Mouse (Mus musculus): ENCODE results near the gene Gm26938.

The Gm26938 gene

GRCm38 (mm10) chr5:139812398-139813125 lies 13.6 kb downstream of the Gm26938 start:
- TF ChIP-seq NANOG (IDR thresholded peaks at IDR 0.05; ENCODE audit: borderline replicate concordance, low read length) (no peak), POU5F1 (IDR thresholded peaks at IDR 0.05; ENCODE audit: borderline replicate concordance, low read length) (no peak), CTCF (conservative IDR thresholded peaks at IDR 0.05; ENCODE audit: low read length) (no peak)
- Histone ChIP-seq H3K36me3 (ENCODE audit: insufficient read depth, low read length) (no peaks in the 10 kb centered on the region), H3K4me1 (replicated peaks; ENCODE audit: low read depth, low read length) (peaks cover 36% of the 10 kb centered on the region), H3K4me3 (replicated peaks; ENCODE audit: low read length) (peak overlapping the region; percentile 29), H3K27me3 (ENCODE audit: insufficient read depth, low read length) (peaks cover 20% of the 10 kb centered on the region), H3K9me3 (ENCODE audit: low read length) (no peaks in the 10 kb centered on the region)

GRCm38 (mm10) chr5:139811677-139812397 lies 14.4 kb downstream of the Gm26938 start:
- H3K27me3 ChIP-seq (ENCODE audit: insufficient read depth, low read length): peaks cover 26% of the 10 kb centered on the region
- TF ChIP-seq NANOG (IDR thresholded peaks at IDR 0.05; ENCODE audit: borderline replicate concordance, low read length) (no peak), CTCF (conservative IDR thresholded peaks at IDR 0.05; ENCODE audit: low read length) (no peak), POU5F1 (IDR thresholded peaks at IDR 0.05; ENCODE audit: borderline replicate concordance, low read length) (no peak)
- peaks cover 39% of the 10 kb centered on the region for H3K4me1 ChIP-seq (replicated peaks; ENCODE audit: low read depth, low read length)
- no peaks in the 10 kb centered on the region for H3K9me3 ChIP-seq (ENCODE audit: low read length)
- H3K4me3 ChIP-seq (replicated peaks; ENCODE audit: low read length): no peak overlapping the region
- no peaks in the 10 kb centered on the region for H3K36me3 ChIP-seq (ENCODE audit: insufficient read depth, low read length)

GRCm38 (mm10) chr5:139809397-139809796 lies 16.8 kb downstream of the Gm26938 start:
- H3K4me3 ChIP-seq (replicated peaks; ENCODE audit: low read length): no peak overlapping the region
- TF ChIP-seq POU5F1 (IDR thresholded peaks at IDR 0.05; ENCODE audit: borderline replicate concordance, low read length) (no peak), CTCF (conservative IDR thresholded peaks at IDR 0.05; ENCODE audit: low read length) (peak; percentile 76)
- H3K4me1 ChIP-seq (replicated peaks; ENCODE audit: low read depth, low read length): peaks cover 42% of the 10 kb centered on the region
- H3K36me3 ChIP-seq (ENCODE audit: insufficient read depth, low read length): no peaks in the 10 kb centered on the region
- H3K27me3 ChIP-seq (ENCODE audit: insufficient read depth, low read length): peaks cover 32% of the 10 kb centered on the region
- no peaks in the 10 kb centered on the region for H3K9me3 ChIP-seq (ENCODE audit: low read length)

GRCm38 (mm10) chr5:139805924-139806323 lies 20.3 kb downstream of the Gm26938 start:
- H3K27me3 ChIP-seq (ENCODE audit: insufficient read depth, low read length): peaks cover 23% of the 10 kb centered on the region
- peaks cover 11% of the 10 kb centered on the region for H3K36me3 ChIP-seq (ENCODE audit: insufficient read depth, low read length)
- TF ChIP-seq POU5F1 (IDR thresholded peaks at IDR 0.05; ENCODE audit: borderline replicate concordance, low read length): no peak
- TF ChIP-seq NANOG (IDR thresholded peaks at IDR 0.05; ENCODE audit: borderline replicate concordance, low read length): no peak
- TF ChIP-seq CTCF (conservative IDR thresholded peaks at IDR 0.05; ENCODE audit: low read length): no peak
- no peaks in the 10 kb centered on the region for H3K9me3 ChIP-seq (ENCODE audit: low read length)
- no peak overlapping the region for H3K4me3 ChIP-seq (replicated peaks; ENCODE audit: low read length)
- H3K4me1 ChIP-seq (replicated peaks; ENCODE audit: low read depth, low read length): peaks cover 42% of the 10 kb centered on the region

GRCm38 (mm10) chr5:139804573-139805111 lies 21.6 kb downstream of the Gm26938 start:
- Histone ChIP-seq H3K4me3 (replicated peaks; ENCODE audit: low read length) (no peak overlapping the region), H3K4me1 (replicated peaks; ENCODE audit: low read depth, low read length) (peaks cover 54% of the 10 kb centered on the region), H3K36me3 (ENCODE audit: insufficient read depth, low read length) (peaks cover 23% of the 10 kb centered on the region), H3K27me3 (ENCODE audit: insufficient read depth, low read length) (peaks cover 23% of the 10 kb centered on the region), H3K9me3 (ENCODE audit: low read length) (no peaks in the 10 kb centered on the region)
- TF ChIP-seq POU5F1 (IDR thresholded peaks at IDR 0.05; ENCODE audit: borderline replicate concordance, low read length): no peak
- no peak for TF ChIP-seq NANOG (IDR thresholded peaks at IDR 0.05; ENCODE audit: borderline replicate concordance, low read length)

- TF ChIP-seq POU5F1 (IDR thresholded peaks at IDR 0.05; ENCODE audit: borderline replicate concordance, low read length): no peak
- no peak for TF ChIP-seq NANOG (IDR thresholded peaks at IDR 0.05; ENCODE audit: borderline replicate concordance, low read length)
- no peak for TF ChIP-seq CTCF (conservative IDR thresholded peaks at IDR 0.05; ENCODE audit: low read length)
- Histone ChIP-seq H3K4me3 (replicated peaks; ENCODE audit: low read length) (peak overlapping the region; percentile 35), H3K27me3 (ENCODE audit: insufficient read depth, low read length) (peaks cover 23% of the 10 kb centered on the region), H3K9me3 (ENCODE audit: low read length) (no peaks in the 10 kb centered on the region), H3K36me3 (ENCODE audit: insufficient read depth, low read length) (peaks cover 26% of the 10 kb centered on the region), H3K4me1 (replicated peaks; ENCODE audit: low read depth, low read length) (peaks cover 58% of the 10 kb centered on the region)
Measured at GRCm38 (mm10) chr5:139804107-139804551, 22.1 kb downstream of the Gm26938 start.

- TF ChIP-seq POU5F1 (IDR thresholded peaks at IDR 0.05; ENCODE audit: borderline replicate concordance, low read length) (no peak), NANOG (IDR thresholded peaks at IDR 0.05; ENCODE audit: borderline replicate concordance, low read length) (no peak), CTCF (conservative IDR thresholded peaks at IDR 0.05; ENCODE audit: low read length) (peak; percentile 61)
- peaks cover 58% of the 10 kb centered on the region for H3K4me1 ChIP-seq (replicated peaks; ENCODE audit: low read depth, low read length)
- peaks cover 22% of the 10 kb centered on the region for H3K27me3 ChIP-seq (ENCODE audit: insufficient read depth, low read length)
- H3K36me3 ChIP-seq (ENCODE audit: insufficient read depth, low read length): peaks cover 26% of the 10 kb centered on the region
- H3K4me3 ChIP-seq (replicated peaks; ENCODE audit: low read length): peak overlapping the region; percentile 35
- no peaks in the 10 kb centered on the region for H3K9me3 ChIP-seq (ENCODE audit: low read length)
Measured at GRCm38 (mm10) chr5:139803601-139804102, 22.6 kb downstream of the Gm26938 start.

- H3K4me1 ChIP-seq (replicated peaks; ENCODE audit: low read depth, low read length): peaks cover 55% of the 10 kb centered on the region
- H3K9me3 ChIP-seq (ENCODE audit: low read length): no peaks in the 10 kb centered on the region
- TF ChIP-seq CTCF (conservative IDR thresholded peaks at IDR 0.05; ENCODE audit: low read length): no peak
- TF ChIP-seq POU5F1 (IDR thresholded peaks at IDR 0.05; ENCODE audit: borderline replicate concordance, low read length): no peak
- TF ChIP-seq NANOG (IDR thresholded peaks at IDR 0.05; ENCODE audit: borderline replicate concordance, low read length): no peak
- no peak overlapping the region for H3K4me3 ChIP-seq (replicated peaks; ENCODE audit: low read length)
- peaks cover 18% of the 10 kb centered on the region for H3K27me3 ChIP-seq (ENCODE audit: insufficient read depth, low read length)
- H3K36me3 ChIP-seq (ENCODE audit: insufficient read depth, low read length): peaks cover 26% of the 10 kb centered on the region
Measured at GRCm38 (mm10) chr5:139803165-139803564, 23.0 kb downstream of the Gm26938 start.
